Mouse (Mus musculus): ENCODE measurements around the gene Azi2. TPM values are rescaled to one million over a fixed set of nuclear protein-coding genes. Genes with fewer than 3 reads are reported as not detected.
A peak's percentile ranks its signal among the peaks of the same experiment; 100 is the strongest.

Gene Azi2
- polyA plus RNA-seq, 1 experiment from 2014 or later, result 60.0 TPM

- peaks cover 9% of the 10 kb centered on the region for H3K36me3 ChIP-seq
- H3K9me3 ChIP-seq (replicated peaks), result no peaks in the 10 kb centered on the region
- H3K4me1 ChIP-seq, result peaks cover 14% of the 10 kb centered on the region
- H3K27ac ChIP-seq, result no peak overlapping the region
- 90% methylated on average over 4 of the region's 4 CpGs for WGBS
- no peaks in the 10 kb centered on the region for H3K27me3 ChIP-seq (ENCODE audit: low read depth, poor library complexity, severe bottlenecking)
- no peak for DNase-seq (ENCODE audit: low spot score)
- H3K4me3 ChIP-seq, result no peak overlapping the region
Measured at GRCm38 (mm10) chr9:118042738-118043137, 2.4 kb downstream of the Azi2 start.

DNA sequence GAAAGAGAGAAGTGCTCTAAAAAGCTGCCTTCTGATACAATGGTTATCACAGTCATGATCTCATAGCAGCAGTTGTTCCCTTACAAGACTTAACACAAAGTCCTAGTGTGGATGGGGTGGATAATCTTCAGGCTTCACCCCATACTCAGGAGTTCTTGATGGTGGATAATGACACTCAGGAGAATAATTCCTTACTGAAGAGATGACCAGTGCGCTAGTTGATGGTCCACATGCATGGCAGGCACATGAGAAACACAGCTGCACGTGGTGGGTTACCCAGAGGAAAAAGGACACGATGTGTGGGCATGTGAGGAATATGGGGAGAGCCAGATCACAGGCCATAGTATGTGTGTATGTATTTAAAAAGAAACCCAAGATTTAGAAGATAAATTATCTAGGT is 3.3 kb downstream of the Azi2 start:
- no peak for DNase-seq (ENCODE audit: low spot score)
- Histone ChIP-seq H3K27me3 (ENCODE audit: low read depth, poor library complexity, severe bottlenecking) (no peaks in the 10 kb centered on the region), H3K9me3 (replicated peaks) (no peaks in the 10 kb centered on the region), H3K4me1 (peaks cover 14% of the 10 kb centered on the region), H3K36me3 (peaks cover 14% of the 10 kb centered on the region), H3K4me3 (no peak overlapping the region), H3K27ac (no peak overlapping the region)
- WGBS, result 93% methylated on average over 3 of the region's 3 CpGs

GRCm38 (mm10) chr9:118045011-118045533 is 4.8 kb downstream of the Azi2 start:
- no peak overlapping the region for H3K4me3 ChIP-seq
- DNase-seq (ENCODE audit: low spot score), result no peak
- WGBS, result 78% methylated on average over 1 of the region's 1 CpGs

DNA sequence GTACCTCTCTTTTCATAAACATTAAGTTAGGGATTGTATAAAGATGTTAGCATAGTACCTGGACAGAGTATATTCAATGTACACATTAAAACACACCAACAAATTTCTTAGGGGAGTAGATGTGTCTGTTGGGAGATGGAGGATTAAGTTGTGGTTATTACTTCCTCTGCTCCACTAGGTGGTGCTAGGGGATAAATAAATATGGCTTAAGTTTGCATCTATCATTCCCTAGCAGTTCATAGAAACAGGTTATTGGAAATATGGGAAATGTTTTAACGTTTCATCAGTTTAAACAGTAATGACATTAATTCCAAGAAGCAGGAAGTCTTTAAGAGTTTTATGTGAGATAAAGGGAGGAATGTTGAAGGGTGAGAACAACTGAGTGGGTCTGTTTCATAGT is 13.0 kb downstream of the Azi2 start:
- Histone ChIP-seq H3K4me3 (no peak overlapping the region), H3K9me3 (replicated peaks) (no peaks in the 10 kb centered on the region), H3K27me3 (ENCODE audit: low read depth, poor library complexity, severe bottlenecking) (no peaks in the 10 kb centered on the region), H3K36me3 (peaks cover 65% of the 10 kb centered on the region), H3K4me1 (no peaks in the 10 kb centered on the region), H3K27ac (no peak overlapping the region)
- no peak for DNase-seq (ENCODE audit: low spot score)
- WGBS, result 60% methylated on average over 1 of the region's 1 CpGs

More at GRCm38 (mm10) chr9:118045011-118045533, 4.8 kb downstream of the Azi2 start:
- H3K36me3 ChIP-seq, result peaks cover 24% of the 10 kb centered on the region
- no peaks in the 10 kb centered on the region for H3K27me3 ChIP-seq (ENCODE audit: low read depth, poor library complexity, severe bottlenecking)
- H3K9me3 ChIP-seq (replicated peaks), result no peaks in the 10 kb centered on the region
- H3K27ac ChIP-seq, result no peak overlapping the region
- peaks cover 14% of the 10 kb centered on the region for H3K4me1 ChIP-seq

GRCm38 (mm10) chr9:118059101-118059500 is 18.8 kb downstream of the Azi2 start:
- Histone ChIP-seq H3K4me1 (no peaks in the 10 kb centered on the region), H3K4me3 (no peak overlapping the region), H3K36me3 (peaks cover 67% of the 10 kb centered on the region), H3K27ac (no peak overlapping the region), H3K27me3 (ENCODE audit: low read depth, poor library complexity, severe bottlenecking) (no peaks in the 10 kb centered on the region), H3K9me3 (replicated peaks) (no peaks in the 10 kb centered on the region)
- no peak for DNase-seq (ENCODE audit: low spot score)
- WGBS, result 85% methylated on average over 3 of the region's 3 CpGs

DNA sequence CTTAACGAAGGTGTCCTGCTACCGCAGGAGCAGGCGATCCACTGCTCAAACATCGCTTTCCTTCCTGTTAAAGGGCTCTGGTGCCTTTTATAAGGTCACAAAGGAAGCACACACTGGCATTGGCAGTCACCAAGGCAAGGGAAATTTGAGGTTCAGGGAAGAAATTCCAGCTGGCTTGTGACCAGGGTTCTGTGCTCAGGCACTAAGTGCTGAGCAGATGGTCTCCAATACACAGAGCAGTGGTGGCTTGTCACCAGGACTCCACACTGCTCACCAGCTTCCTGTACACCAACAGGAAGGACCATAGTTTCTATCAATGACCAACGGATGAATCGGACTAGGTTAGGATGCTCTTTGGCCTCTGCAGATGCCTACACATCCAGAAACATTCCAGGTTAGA is 30.1 kb downstream of the Azi2 start:
- Histone ChIP-seq H3K27me3 (ENCODE audit: low read depth, poor library complexity, severe bottlenecking) (no peaks in the 10 kb centered on the region), H3K36me3 (peaks cover 37% of the 10 kb centered on the region), H3K4me1 (no peaks in the 10 kb centered on the region), H3K27ac (no peak overlapping the region), H3K9me3 (replicated peaks) (no peaks in the 10 kb centered on the region), H3K4me3 (no peak overlapping the region)
- no peak for DNase-seq (ENCODE audit: low spot score)
- 95% methylated on average over 6 of the region's 6 CpGs for WGBS

GRCm38 (mm10) chr9:118071337-118071736 is 31.0 kb downstream of the Azi2 start:
- no peak for DNase-seq (ENCODE audit: low spot score)
- Histone ChIP-seq H3K9me3 (replicated peaks) (no peaks in the 10 kb centered on the region), H3K36me3 (peaks cover 36% of the 10 kb centered on the region), H3K27ac (no peak overlapping the region), H3K27me3 (ENCODE audit: low read depth, poor library complexity, severe bottlenecking) (no peaks in the 10 kb centered on the region), H3K4me3 (no peak overlapping the region), H3K4me1 (no peaks in the 10 kb centered on the region)
- 79% methylated on average over 3 of the region's 3 CpGs for WGBS

DNA sequence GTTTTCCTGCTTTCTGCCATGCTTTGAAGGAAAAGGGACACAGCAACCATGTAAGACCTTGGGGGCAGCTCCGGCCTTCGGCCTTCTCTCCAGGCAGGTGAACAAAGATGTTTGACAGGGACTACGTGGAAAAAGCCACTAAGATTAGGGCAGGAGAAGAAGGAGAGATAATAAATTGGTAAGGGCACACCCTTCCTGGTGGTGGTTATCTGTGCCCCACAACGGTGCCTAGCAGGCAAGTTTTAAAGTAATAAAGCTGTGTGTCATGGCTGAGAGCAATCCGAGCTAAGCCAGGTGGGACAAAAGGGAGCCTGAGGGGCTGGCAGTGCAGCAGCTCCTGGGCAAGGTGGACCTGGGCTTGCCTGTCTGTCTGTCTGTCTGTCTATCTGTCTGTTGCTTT is 31.8 kb downstream of the Azi2 start:
- Histone ChIP-seq H3K9me3 (replicated peaks) (no peaks in the 10 kb centered on the region), H3K4me1 (no peaks in the 10 kb centered on the region), H3K4me3 (no peak overlapping the region), H3K27ac (no peak overlapping the region), H3K27me3 (ENCODE audit: low read depth, poor library complexity, severe bottlenecking) (no peaks in the 10 kb centered on the region), H3K36me3 (peaks cover 29% of the 10 kb centered on the region)
- 87% methylated on average over 5 of the region's 5 CpGs for WGBS
- no peak for DNase-seq (ENCODE audit: low spot score)

DNA sequence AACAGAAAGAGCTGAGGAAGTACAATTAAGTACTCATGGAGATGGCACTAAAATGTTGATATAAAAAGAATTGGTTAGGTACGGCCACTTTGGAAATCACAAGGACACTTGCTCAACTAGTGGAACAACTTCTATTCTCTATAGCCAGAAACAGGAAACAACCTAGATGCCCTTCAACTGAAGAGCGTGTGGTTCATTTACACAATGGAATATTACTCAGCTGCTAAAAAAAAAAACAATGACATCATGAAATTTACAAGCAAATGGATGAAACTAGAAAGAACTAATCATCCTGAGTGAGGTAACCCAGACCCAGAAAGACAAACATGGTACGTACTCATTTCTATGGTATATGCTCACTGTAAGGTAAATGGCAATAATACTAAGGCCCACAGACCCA is 33.1 kb downstream of the Azi2 start:
- no peak for DNase-seq (ENCODE audit: low spot score)
- Histone ChIP-seq H3K36me3 (peaks cover 20% of the 10 kb centered on the region), H3K4me1 (no peaks in the 10 kb centered on the region), H3K4me3 (no peak overlapping the region), H3K27me3 (ENCODE audit: low read depth, poor library complexity, severe bottlenecking) (no peaks in the 10 kb centered on the region), H3K27ac (no peak overlapping the region), H3K9me3 (replicated peaks) (no peaks in the 10 kb centered on the region)
- 98% methylated on average over 3 of the region's 3 CpGs for WGBS

GRCm38 (mm10) chr9:118082575-118083431 is 42.5 kb downstream of the Azi2 start:
- peak overlapping the region; percentile 75 for H3K27ac ChIP-seq
- DNase-seq (ENCODE audit: low spot score), result peak; percentile 46

DNA sequence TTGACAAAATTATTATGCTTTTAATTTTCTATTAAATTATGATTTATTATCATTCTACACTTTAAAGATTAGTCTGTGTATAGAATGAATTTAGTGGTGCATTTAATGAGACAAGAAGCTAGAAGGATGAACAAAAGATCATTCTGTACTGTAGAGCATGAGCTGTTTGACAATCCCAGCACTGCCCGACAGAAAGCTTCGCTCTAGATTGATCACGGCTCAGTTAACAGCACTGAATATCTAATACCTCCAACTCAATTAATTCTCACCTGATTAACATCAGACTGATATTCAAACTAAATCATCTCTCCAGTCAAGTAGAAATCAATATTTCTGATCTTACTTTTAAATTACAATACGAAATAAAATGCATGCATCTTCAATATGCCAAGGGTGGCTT is 43.5 kb downstream of the Azi2 start:
- H3K27ac ChIP-seq, result no peak overlapping the region
- H3K27me3 ChIP-seq (ENCODE audit: low read depth, poor library complexity, severe bottlenecking), result no peaks in the 10 kb centered on the region
- H3K9me3 ChIP-seq (replicated peaks), result no peaks in the 10 kb centered on the region
- peaks cover 7% of the 10 kb centered on the region for H3K4me1 ChIP-seq
- no peak for DNase-seq (ENCODE audit: low spot score)
- WGBS, result 95% methylated on average over 4 of the region's 4 CpGs
- H3K4me3 ChIP-seq, result no peak overlapping the region
- H3K36me3 ChIP-seq, result no peaks in the 10 kb centered on the region

More at GRCm38 (mm10) chr9:118082575-118083431, 42.5 kb downstream of the Azi2 start:
- 34% methylated on average over 22 of the region's 22 CpGs for WGBS
- Histone ChIP-seq H3K9me3 (replicated peaks) (no peaks in the 10 kb centered on the region), H3K4me3 (peak overlapping the region; percentile 42), H3K4me1 (peaks cover 7% of the 10 kb centered on the region), H3K27me3 (ENCODE audit: low read depth, poor library complexity, severe bottlenecking) (no peaks in the 10 kb centered on the region), H3K36me3 (no peaks in the 10 kb centered on the region)

GRCm38 (mm10) chr9:118099395-118099794 is 59.1 kb downstream of the Azi2 start:
- no peak overlapping the region for H3K4me3 ChIP-seq
- no peak overlapping the region for H3K27ac ChIP-seq
- no peaks in the 10 kb centered on the region for H3K27me3 ChIP-seq (ENCODE audit: low read depth, poor library complexity, severe bottlenecking)
- no peaks in the 10 kb centered on the region for H3K4me1 ChIP-seq
- H3K36me3 ChIP-seq, result no peaks in the 10 kb centered on the region
- WGBS, result 78% methylated on average over 4 of the region's 4 CpGs
- H3K9me3 ChIP-seq (replicated peaks), result no peaks in the 10 kb centered on the region
- no peak for DNase-seq (ENCODE audit: low spot score)

- H3K27ac ChIP-seq, result no peak overlapping the region
- no peaks in the 10 kb centered on the region for H3K9me3 ChIP-seq (replicated peaks)
- no peak for DNase-seq (ENCODE audit: low spot score)
- H3K36me3 ChIP-seq, result no peaks in the 10 kb centered on the region
- 95% methylated on average over 2 of the region's 2 CpGs for WGBS
- H3K27me3 ChIP-seq (ENCODE audit: low read depth, poor library complexity, severe bottlenecking), result no peaks in the 10 kb centered on the region
- H3K4me3 ChIP-seq, result no peak overlapping the region
- no peaks in the 10 kb centered on the region for H3K4me1 ChIP-seq
Measured at GRCm38 (mm10) chr9:118100484-118100883, 60.2 kb downstream of the Azi2 start.

Data from limb, embryonic 10.5 days (tissue).